Mouse (Mus musculus) MEL (cell line): ENCODE results near the gene Prox1.

ENCODE experiments used
- CHD1 ChIP-seq: IDR thresholded peaks from 2 replicates; pipeline ENCODE4 v1.6.1; 2012; ENCODE audit warnings: low read depth, mild to moderate bottlenecking, inconsistent platforms, low read length, improper control_type of control experiment
- CTCF ChIP-seq, 3 experiments: IDR thresholded peaks in 2 of 3; conservative IDR thresholded peaks in 1 of 3; 2 replicates each; pipeline ENCODE4 v1.5.1; 2011 to 2012; ENCODE audit warnings: low read length in 3 of 3, low read depth in 2 of 3, mild to moderate bottlenecking in 2 of 3, improper control_type of control experiment in 1 of 3, inconsistent platforms in 1 of 3, mixed read lengths in 1 of 3, moderate library complexity in 1 of 3; ENCODE audit not compliant: control insufficient read depth in 1 of 3, insufficient read depth in 1 of 3, poor library complexity in 1 of 3, severe bottlenecking in 1 of 3
- ELF1 ChIP-seq: IDR thresholded peaks from 2 replicates; pipeline ENCODE4 v1.6.1; 2014; ENCODE audit warnings: low read depth, mild to moderate bottlenecking, inconsistent platforms, low read length, improper control_type of control experiment, moderate library complexity
- ETS1 ChIP-seq: IDR thresholded peaks from 2 replicates; pipeline ENCODE4 v1.6.1; 2012; ENCODE audit warnings: low read depth, mild to moderate bottlenecking, inconsistent platforms, low read length, improper control_type of control experiment, moderate library complexity
- GATA1 ChIP-seq: IDR thresholded peaks from 2 replicates; pipeline ENCODE4 v1.6.1; 2011; ENCODE audit warnings: low read depth, low read length, improper control_type of control experiment
- MEF2A ChIP-seq: IDR thresholded peaks from 2 replicates; pipeline ENCODE4 v1.6.1; 2014; ENCODE audit warnings: low read depth, mild to moderate bottlenecking, inconsistent platforms, low read length, improper control_type of control experiment; ENCODE audit not compliant: poor library complexity, insufficient replicate concordance, severe bottlenecking; ENCODE audit errors: extremely low read depth

GRCm38 (mm10) chr1:190159457-190159856 is 11.1 kb downstream of the Prox1 start:
- TF ChIP-seq CTCF (IDR thresholded peaks at IDR 0.05 in 2 of 3, conservative IDR thresholded peaks at IDR 0.05 in 1 of 3; ENCODE audit: control insufficient read depth in 1 of 3, insufficient read depth in 1 of 3, low read depth in 2 of 3, low read length in 3 of 3, poor library complexity in 1 of 3, severe bottlenecking in 1 of 3) (no peak), GATA1 (no peak), MEF2A (no peak), ETS1 (no peak), CHD1 (no peak), ELF1 (no peak)
